Mouse (Mus musculus) induced T-regulatory cell, adult 2 months (primary cell): ENCODE data around the gene Fuz.
A peak's percentile ranks its signal among the peaks of the same experiment; 100 is the strongest.
"Not testable (repeated sequence)": the region's sequence is repeated elsewhere in the genome, so short reads cannot be mapped to it uniquely, and the experiment has no call there.

ENCODE experiments used
- DNase-seq: peaks from one replicate; pipeline ENCODE4 v3.0.0-alpha.2; 2012; ENCODE audit warnings: low read depth

Gene Fuz

DNA sequence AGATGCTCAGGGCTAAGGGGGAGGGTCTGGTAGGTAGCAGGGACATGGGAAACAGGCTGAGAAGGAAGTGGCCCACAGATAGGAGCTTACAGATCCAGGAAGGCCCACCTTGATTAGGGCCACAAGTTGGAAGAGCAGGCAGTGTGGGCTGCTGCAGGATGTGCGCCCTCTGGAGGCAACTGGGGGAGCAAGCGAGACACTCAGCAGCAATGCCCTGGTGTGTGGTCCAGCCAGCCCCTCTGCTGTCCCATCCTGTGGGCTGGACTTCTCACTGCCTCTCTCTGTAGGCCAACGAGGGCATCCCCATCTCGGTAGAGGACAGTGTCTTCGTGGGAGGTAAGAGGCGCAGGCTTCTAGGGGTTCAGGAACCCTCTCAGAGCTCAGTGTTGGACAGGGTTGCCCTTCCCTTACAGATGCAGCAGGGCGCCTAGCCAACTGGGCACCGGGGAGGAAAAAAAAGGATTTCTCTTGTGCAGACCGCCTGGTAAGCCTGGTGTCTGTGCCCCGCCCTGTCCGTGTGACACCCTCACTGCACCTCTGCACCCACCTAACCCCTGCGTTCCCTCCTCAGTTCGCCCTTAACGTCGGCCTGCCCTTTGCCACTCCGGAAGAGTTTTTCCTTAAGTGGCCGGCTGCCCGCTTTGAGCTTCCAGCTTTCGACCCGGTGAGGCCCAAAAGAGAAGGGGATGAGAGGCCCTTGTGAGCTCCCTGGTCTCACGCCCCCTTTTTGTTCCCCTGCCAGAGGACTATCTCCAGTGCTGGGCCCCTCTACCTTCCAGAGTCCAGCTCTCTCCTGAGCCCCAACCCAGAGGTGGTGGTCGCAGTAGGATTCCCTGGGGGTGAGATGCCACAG is 35.1 kb upstream of the Fuz start:
- DNase-seq, result peak; percentile 78

DNA sequence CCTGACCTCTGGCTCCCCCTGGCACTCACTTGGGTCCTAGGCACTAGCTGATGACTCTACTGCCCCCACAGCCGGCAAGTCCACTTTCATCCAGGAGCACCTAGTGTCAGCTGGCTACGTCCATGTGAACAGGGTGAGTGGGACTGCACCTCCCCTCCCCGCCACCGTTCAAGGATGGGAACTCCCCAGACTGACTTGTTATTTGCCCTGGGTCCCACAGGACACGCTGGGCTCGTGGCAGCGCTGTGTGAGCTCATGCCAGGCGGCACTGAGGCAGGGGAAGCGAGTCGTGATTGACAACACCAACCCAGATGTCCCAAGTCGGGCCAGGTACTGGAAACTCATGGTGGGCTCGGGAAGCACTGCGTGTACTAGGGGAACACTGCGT is 34.5 kb upstream of the Fuz start:
- DNase-seq, result no peak

DNA sequence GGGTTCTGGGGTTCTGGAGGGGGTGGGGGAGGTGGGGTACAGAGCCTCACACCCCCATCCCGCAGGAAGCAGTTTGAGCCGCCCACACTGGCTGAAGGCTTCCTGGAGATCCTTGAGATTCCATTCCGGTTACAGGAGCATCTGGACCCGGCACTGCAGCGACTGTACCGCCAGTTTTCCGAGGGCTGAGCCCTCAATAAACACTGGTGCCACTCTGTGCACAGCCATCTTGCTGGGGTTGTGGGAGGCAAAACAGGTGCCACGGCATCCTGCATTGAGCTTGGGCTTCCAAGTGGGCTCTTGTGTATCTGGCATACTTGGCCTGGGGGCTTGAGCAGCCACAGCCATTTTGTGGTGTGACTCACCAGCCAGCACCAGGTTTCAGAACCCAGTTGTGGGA is 33.4 kb upstream of the Fuz start:
- DNase-seq, result no peak

DNA sequence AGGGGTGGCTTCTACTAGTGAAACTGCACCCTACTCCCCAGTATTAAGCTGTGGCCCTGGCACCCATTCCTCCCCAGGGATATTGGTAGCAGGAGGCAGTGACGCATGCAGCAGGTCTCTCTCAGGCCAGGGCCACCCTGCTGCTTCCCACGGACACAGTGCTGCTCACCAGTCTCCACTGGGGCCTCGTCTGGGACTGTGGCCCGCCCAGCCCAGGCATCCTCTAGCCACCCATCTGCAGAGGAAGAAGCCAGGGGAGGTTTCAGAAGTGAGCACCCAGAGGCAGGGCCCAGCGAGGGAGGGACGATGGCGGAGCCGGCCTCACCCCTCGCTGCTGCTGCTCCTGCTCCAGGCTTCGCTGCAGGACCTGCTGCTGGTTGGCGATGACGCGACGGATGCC is 32.7 kb upstream of the Fuz start:
- DNase-seq, result no peak

DNA sequence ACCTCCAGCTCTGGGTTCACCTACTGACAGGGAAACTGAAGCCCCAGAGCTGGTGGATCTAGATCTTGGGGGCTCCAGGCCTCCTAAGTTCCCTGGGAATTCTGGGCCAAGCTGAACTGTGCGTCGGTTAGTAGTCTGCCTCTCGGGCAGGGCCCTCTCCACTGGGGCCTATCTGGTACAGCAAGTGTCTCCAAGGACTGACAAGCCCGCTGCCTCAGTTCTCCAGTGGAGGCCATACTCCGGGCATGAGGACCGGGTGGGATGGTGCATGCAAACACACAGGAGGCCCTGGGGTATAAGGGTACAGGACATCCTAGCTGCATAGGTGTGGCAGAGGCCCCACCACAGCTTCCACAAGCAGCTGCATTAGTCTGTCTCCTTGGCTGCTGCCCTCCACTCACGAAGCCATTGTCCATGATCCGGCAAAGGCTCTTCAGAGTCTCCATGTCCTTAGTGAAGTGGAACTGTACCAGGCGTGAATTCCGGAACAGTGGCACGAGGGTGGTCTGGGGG is 31.8 kb upstream of the Fuz start:
- DNase-seq, result no peak

DNA sequence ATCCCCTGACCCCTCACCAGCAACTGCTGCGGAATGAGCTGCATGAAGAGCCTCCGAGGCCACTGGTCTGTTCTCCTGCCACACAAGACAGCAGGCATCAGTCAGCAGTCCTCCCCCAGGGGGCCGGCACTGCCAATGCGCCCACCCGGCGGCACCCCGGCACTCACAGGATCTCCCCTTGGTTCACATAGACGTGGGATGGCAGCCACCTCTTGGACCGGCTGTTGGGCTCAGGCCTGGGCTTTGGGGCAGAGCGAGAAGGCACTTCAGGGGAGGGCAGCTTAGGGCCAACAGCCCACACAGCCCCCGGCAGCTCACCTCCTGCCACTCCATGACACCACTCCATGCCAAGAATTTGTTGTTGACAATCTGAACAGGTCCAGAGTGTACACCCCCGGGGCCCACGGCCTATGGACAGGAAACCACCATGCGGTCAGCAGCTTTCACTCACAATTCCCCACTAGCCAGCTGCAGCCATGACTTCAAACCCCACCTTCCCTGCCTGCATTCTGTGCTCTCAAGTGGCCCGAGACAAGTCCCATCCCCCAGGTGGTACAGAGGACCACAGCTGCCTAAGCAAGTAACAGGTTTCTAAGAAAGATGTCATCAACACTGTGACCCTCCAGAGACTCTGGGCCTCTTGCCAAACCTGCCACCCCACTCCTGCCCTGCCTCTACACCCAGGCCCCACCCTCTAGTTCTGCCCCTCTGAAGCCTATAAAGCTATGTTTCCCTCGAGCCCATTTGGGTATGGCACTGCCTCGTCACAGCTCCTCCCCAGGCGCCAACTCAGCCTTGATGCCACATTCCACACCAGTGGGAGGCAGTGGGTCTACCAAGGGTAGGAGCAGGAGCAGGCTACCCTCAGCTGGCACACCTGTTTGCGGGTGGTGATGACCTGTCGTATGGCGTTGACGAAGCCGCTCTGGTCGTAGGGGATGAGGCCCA is 31.0 kb upstream of the Fuz start:
- no peak for DNase-seq

DNA sequence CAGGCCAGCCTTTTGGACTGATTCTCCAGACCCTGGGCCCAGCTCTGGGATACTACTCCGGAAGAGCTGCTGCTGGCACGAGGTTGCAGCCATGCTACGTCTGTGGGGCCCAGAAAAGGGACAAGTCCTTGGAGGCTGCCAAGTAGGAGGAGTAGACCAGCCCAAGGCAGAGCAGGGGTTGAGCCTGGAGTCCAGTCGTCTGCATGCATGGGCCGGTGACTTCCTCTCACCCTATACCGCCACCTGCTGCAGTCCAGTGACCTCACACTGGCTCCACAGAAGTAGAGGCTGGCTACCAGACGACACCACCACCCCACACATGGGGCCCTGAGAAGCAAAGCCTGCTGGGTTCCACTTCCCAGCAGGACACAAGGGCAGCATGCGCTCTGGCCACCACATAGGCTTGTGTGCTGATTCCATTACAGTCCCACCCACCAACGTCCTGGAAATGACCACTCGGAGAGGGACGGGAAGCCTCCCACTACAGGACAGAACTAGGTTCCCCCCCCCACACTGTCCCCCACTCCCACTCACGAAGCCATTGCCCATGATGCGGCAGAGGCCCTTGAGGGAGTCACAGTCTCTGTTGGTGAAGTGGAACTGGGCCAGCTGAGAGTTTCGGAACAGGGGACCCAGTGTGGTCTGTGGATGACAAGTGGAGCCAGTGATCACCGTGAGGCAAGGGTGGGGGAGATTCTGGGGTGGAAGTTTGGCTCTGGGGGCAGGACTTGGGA is 29.4 kb upstream of the Fuz start:
- no peak for DNase-seq

DNA sequence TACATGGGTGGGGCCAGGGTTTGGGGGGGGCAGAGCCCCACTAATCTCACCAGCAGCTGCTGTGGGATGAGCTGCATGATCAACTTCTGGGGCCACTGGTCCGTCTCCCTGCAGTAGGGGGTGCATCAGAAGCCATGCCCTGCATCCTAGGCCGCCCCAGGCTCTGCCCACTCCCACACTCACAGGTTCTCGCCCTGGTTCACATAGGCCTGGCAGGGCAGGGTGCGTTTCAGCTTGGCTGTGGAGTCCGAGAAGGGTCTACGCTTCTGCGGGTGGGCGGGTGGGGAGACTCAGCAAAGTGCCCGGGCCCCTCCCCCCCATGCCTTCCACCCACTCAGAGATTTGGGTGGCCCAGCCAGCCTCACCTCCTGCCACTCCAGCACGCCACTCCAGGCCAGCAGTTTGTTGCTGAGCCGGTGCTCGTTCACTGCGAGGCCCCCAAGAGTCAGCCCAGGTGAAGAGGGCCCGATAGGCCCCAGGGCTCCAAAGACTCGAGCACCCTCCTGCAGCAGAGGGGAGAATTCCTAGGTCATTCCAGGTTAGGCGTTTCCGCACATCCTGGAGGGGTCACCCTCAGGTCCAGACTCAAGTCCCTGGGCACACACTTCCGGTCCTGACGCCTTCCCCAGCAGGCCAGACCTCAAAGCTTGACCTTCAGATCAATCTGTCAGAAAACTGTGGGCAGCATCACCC is 28.7 kb upstream of the Fuz start:
- no peak for DNase-seq

DNA sequence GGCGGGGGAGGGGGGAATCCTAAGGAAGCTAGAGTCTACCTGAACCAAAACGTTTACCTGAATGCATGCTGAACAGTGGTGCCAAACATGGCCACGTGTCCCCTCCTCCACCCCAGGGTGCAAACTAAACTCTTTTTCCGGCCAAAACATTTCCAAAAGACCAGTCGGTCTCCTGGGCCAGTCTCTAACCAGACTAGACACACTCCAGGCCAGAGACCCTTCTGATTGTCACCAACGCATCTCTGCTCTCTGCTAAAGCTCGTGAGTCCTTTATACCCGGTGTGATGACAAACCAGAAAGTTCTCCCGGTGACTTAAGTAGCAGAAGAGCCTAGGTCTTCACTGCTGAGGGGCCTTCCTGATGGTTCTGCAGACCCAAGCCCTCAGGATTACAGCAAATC is 28.1 kb upstream of the Fuz start:
- no peak for DNase-seq

DNA sequence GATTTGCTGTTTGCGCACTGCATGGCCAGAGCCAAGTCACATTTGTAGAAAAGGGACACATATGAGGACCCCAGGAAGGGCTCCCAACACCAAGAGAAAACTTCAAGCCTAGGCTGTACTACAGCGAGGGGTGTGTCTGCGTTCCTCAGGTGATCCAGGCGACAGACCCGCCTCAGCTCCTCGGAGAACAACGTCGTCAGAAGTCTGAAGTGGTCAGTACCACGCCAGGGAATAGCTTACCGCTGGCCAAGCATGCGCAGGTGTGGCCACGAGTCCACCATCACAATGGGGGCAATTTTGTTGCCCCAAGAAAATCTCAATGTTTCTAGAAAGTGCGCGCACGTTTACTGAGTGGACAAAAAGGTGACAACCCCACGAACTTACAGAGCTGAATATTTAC is 27.4 kb upstream of the Fuz start:
- no peak for DNase-seq

DNA sequence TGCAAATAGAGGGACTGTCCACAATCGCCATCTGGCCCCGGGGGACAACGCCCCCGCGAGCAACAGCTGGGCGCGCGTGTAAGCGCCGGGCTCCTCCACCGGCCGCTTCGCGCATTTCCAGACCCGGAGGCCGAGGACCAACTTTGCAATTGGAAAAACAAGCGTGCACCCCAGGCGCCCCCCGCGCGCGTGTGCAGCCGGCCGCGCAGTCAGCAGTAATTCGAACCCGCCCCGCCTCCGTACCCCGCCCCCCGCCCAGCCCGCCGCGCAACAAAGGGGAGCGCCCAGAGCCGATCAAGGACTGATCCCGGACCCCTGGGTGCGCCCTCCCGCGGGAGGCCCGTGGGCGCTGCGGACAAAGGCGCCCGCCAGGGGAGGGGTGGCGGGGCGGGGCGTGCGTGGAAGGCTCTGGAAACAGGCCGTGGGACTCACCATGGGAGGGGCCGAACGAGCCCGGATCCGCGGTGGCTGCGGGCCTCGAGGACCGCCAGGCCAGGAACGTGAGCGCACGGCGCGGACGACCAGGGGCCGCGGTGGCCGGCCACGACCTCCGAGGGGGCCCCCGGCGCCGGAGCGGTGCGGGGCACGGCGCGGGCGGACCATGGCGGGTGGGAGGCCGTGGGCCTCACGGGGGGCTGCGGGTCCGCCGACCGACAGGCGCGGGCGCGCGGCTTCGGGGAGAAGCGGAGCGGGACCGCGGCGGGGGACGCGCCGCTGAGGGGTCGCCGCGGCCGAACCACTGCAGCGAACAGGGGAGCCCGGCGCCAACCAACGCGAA is 26.8 kb upstream of the Fuz start:
- DNase-seq, result peak; percentile 58

DNA sequence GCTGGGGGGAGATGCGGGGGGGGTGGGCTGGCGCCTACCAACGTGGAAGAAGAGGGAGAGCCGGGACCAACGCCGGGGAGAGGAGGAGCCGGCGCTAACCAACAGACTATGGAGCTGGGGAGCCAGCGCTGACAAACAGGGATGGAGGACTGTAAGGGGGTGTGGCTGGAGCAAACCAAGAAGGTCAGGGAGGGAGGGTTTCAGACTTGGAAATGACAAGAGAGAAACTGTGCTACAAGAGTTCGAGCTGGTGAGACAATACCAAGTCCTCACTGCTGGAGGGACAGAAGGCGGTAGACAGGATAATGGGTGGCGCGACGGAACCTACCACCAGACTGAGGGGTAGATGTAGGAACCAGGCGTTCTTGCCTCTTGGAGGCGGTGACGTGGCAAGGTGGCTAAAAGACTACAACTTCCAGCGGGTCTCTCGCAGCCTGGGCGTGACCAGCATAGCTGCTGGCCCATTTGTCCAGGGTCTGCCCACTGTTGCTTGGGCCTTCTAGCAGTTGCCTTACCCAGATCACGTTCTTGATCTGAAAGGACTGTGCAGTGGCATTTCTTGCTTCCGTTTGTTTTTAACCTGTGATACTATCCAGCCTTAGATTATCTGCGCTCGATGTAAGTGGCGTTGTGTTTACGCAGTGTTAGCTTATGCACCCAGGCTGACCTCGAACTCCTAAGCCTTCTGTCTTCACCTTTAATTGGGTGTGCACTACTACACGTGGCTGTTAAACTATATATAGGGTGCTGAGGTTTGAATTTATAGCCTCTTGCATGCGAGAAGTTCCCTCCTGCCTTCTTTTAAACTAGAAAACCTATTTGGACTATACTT is 26.0 kb upstream of the Fuz start, which contains the start of gene Ptov1:
TSS of gene Ptov1 (minus strand) at position 92 of the 832 bp plus-strand sequence.
- DNase-seq, result peak; percentile 79

DNA sequence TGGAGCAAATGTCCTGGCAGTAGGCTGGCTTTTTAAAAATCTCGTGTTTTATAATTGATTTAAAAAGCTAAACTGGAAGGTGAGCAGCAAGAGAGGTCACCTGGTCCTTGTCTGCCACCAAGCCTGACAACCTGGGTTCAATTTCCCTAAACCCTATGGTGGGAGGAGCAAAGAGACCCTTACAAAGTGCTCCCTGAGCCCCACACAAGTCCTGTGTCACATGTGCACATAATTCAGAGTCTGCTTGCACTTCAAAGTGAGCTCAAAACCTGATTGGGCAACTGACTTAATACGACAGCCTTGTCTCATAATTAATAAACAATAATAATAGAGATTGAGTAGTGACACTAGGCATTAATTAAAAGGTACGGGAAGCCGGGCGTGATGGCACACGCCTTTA is 25.3 kb upstream of the Fuz start:
- no peak for DNase-seq

DNA sequence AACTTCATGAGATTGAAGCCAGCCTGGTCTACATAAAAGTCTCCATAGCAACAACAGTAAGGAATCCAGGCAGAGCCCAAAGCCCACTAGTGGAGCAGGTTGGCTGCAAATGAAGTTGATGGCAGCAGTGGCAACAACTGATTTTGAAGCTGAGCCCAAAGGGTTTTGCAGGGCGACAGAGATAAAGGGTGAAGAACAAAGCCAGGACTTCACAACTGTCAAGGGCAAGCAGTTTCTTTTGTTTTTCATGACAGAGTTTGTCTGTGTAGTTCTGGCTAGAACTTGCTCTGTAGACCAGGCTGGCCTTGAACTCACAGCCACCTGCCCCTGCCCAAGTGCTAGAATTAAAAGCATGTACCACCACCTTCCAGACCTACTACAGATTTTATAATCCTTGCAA is 24.7 kb upstream of the Fuz start:
- no peak for DNase-seq

DNA sequence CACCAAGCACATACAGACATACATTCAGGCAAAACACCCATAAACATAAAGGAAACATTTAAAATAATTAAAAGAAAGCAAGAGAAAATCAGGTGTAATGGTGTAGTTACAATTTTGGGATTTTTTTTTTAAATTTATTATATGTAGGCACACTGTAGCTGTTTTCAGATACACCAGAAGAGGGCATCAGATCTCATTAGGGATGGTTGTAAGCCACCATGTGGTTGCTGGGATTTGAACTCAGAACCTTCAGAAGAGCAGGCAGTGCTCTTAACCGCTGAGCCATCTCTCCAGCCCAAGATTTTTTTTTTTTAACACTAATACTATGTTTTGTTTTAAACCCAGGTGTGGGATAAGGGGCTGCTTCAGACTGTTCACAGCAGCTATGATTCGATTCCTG is 24.1 kb upstream of the Fuz start:
- DNase-seq, result not testable (repeated sequence)

DNA sequence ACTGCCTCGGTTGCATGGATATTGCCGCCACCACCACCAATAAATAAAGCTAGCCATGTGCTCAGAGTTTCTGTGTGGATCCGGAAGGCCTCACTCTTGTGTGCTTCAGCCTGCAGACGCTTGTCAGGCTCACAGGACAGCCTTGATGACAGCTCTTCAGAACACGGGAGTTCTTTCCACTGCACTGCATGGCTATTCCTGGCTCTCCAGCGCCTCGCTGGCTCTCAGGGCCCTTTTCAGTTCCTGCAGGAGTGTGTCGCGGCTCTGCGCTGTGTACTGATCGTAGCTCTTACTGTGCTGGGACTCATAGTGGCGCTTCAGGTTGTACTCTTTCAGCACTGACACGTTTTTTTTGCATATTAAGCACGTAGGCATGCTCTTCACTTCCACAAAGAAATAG is 18.0 kb upstream of the Fuz start:
- DNase-seq, result no peak

DNA sequence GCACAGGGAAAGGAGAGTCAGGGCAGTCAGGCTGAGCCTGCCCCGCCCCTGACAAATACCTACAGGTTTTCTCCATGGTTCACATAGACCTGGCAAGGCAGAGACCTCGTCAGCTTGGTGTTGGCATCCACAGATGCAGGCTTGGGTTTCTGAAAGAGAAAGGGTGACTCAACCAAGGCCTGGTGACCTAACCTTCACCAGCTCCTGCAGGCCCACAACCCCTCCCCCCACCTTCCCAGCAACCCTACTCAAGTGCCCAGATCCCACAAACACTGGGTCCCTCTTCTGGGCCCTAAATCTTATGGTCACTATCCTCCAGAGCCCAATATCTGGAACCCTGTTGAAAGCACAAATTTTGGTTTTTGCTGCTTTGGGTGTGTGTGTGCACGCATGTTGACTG is 12.8 kb upstream of the Fuz start:
- no peak for DNase-seq

DNA sequence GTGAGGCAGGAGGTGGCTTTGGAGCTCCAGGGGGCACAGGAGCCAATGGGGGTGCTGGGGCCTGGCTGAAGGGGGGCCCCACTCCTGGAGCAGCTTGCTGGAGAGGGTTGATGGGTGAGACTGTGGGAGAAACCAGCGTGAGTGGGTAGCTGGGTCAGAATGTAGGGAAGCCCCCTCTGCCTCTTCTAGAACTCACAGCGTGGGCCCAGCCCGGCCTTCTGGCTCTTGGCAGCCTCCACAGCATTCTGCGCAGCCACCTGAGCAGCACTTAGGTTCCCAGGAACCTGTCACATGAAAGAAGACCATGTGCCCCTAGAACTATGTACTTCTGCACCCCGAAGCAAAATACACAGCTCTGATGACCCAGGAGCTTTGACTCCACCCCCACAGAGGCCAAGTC is 11.2 kb upstream of the Fuz start:
- DNase-seq, result no peak

DNA sequence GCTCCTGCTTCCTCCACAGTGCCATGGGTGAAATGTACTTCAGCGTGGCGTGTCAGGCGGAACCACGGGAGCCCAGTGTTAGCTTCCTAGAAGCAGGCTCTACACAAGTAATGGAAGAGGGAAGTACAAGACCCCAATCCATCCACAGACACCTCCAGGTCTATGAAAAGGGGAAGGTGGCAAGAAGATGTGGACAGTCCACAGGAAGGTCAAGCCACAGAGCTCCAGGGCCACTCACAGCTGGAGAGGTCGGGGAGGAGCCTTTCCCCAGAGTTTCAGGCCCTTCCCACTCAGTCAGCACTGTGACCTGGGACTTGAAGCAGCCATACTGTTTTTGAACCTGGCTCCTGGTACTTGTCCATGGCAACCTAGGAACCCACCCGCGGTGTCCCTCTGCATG is 8.9 kb upstream of the Fuz start:
- no peak for DNase-seq
